Mouse (Mus musculus): Measurements from ENCODE around the gene Bcl2.

Bcl2 gene

GRCm38 (mm10) chr1:106664978-106665377, 49.1 kb downstream of the Bcl2 start:
- no peak for DNase-seq

GRCm38 (mm10) chr1:106662486-106662885, 51.6 kb downstream of the Bcl2 start:
- no peak for DNase-seq

GRCm38 (mm10) chr1:106658293-106658847, 55.7 kb downstream of the Bcl2 start:
- DNase-seq: no peak

GRCm38 (mm10) chr1:106656207-106656738, 57.8 kb downstream of the Bcl2 start:
- DNase-seq: no peak

DNA sequence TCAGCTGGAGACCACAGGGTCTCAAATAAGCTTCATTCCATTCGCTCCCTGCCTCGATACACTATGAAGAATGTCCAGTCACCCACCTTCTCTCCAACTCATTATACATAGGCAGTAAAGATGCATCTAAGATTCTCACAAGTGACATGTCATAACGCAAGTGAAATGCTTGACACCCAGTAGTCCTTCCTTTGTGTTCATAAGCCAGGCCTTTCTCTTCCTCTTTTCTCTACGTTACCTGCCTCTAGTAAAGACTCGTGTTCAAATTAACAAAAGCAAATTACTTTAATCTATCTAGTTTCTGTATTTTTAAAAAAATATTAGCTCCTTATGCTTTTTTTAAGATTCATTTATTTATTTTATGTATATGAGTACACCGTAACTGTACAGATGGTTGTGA, 59.8 kb downstream of the Bcl2 start:
- no peak for DNase-seq

DNA sequence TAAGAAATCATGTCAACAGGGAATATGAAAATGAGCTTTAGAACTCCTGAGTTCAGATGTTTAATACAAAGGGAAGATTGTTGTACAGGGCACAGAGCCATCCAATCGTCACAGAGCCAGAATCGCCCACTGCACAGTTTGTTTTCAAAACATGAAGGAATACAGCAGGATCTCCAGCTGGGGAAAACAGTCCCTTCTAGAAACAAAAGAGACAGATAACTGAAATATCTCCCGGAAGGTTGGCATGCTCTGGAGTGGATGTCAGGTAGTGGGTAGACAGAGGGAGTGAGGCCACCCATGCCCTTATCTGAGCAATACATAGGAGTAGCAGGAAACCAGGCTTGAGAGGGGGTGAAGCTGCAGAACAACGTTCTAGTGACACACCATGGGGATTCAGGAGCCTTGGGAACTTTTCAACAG, 60.6 kb downstream of the Bcl2 start:
- no peak for DNase-seq

GRCm38 (mm10) chr1:106651211-106651610, 62.9 kb downstream of the Bcl2 start:
- no peak for DNase-seq

GRCm38 (mm10) chr1:106650427-106650826, 63.6 kb downstream of the Bcl2 start:
- DNase-seq: no peak

DNA sequence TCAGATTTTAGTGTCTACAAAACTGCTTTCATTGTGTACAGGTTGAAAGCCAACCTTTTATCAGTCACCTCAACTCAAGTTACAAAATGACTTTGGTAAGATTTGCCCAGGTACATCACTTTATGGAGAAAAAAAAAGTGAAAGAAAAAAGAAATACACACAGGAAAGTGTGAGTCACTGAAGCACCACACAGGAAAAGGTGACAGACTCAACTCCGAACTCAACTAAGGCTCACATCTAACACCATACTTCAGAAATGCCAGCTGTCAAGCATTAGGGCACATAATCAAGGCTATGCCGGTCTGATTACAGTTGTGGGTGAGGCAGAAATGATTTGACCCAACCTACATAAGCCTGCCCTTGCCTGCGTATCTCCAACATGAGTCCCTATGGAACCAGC, 66.7 kb downstream of the Bcl2 start:
- DNase-seq: no peak

DNA sequence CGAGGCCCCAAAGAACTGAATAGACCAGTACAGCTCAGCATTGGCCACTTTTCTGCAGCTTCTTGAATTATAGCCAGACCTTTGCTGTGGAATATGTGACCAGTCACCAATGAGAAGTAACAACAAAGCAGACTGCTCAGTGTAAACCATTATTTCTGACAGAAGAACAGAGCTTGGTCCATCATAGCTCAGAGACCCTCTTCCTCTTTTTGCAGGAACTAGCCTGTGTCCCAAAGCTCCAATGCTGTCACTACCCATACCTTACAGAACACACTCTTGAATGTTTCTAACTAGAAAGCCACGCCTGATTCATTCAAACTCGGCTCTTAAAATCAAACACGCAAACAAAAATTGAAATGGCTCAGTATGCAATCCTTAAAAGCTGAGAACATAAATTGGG, 69.5 kb downstream of the Bcl2 start:
- DNase-seq: no peak

DNA sequence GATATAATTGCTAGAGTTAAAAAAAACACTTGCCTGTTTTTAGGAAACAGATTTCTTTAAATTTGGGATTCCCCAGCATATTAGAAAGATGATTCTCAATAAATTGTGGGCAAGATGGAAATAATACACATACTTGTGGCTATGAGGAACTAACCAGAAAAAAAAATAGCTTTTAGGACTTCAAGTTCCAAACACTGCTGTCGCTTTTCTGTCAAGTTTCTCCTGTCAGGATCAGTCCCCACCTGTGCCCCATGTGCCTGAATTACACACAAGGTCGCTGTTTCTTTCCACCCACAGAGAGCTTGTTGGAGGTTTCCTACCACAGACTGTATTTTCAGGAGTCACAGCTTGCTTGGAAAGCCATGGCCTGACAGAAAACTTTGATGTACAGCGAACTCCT, 70.5 kb downstream of the Bcl2 start:
- DNase-seq: no peak

DNA sequence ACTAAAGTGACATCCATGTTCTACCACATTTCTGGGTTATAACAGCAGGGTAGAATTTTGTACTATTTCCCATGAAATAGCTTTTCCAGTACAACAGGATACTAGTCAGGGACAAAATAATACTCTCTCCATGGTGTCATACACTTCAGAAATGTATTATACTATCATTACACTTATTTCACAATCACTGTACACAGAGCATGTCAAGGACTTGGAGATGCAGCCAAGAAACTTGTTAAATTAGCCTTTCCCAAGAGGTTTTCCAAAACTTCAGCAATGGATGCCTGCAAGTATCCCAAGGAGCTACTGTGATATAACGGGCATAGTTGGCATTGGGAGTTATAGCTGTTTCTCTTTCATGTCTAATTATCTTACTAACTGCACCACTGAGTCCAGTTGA, 73.5 kb downstream of the Bcl2 start:
- DNase-seq: no peak

- DNase-seq: no peak
Observed at GRCm38 (mm10) chr1:106637705-106638104, 76.4 kb downstream of the Bcl2 start.

- no peak for DNase-seq
Observed at GRCm38 (mm10) chr1:106636714-106637113, 77.4 kb downstream of the Bcl2 start.

DNA sequence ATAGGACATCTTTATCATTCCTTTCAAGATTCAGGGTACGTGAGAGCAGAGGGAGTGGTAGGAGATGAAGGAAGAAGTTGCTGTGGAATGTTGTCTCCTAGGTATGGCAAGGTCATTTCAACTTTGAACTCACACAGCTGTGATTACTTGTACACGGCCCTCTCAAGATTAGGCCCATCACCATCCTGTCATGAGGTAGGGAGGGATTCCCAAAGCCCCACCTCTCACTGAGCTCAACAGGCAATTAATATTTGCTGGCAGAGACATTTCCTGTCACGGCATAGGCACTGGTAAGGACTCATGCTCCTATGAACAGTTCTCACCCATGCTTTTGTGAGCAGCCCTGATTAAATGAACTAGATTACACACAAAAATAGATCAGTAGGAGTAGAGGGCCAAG, 80.9 kb downstream of the Bcl2 start:
- no peak for DNase-seq

GRCm38 (mm10) chr1:106631869-106632463, 82.1 kb downstream of the Bcl2 start:
- DNase-seq: no peak

DNA sequence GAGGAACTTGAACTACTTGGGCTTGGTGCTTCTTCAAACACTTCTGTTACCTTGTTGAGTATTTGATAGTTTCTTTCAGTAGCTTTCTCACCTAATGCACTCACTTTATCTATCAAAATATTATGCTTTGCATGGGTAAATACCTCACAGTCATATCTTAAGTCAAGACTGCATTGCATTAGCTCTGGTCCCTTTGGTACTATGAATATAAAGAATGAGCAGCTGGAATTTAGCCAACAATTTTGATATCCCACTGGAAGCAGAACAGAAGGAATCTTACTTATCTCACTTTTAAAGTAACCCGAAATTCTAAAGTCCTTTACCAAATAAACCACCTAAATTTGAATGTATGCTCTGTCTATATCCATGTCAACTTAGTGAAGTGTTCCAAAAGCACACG, 83.1 kb downstream of the Bcl2 start:
- no peak for DNase-seq

DNA sequence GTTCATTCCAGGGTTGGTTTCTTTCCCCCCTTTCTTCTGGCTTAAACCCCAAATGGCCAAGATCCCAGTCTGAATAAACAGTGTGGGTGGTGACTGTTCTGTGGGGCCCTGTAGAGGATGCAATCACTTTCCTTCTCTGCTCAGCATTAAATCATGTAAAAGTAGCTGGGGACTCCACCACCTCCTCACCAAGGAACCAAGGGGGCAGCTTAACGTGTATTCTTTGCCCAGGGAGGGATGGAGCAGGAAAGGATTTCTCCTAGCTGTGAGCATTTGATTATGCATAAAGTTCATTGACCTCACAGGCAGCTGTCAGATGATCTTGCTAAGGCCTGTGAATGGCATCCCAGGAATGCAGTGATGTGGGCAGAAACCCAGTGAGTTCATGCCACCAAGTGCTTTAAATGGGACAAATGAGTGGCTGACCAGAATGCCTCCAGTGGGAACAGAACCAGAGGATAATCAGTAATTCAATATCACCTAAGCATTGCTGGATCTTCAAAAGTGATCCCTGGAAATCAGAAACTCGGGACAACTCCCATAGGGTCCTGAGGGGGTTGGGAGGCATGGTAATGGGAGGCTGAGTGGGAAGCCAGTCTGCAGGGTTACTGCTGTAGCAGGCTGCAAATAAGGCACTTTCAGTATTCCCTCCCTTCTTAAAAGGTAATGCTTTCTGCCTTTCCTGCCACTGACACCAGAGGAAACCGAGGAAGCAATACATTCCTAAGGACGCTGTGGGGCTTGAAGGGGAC, 84.0 kb downstream of the Bcl2 start:
- DNase-seq: no peak

DNA sequence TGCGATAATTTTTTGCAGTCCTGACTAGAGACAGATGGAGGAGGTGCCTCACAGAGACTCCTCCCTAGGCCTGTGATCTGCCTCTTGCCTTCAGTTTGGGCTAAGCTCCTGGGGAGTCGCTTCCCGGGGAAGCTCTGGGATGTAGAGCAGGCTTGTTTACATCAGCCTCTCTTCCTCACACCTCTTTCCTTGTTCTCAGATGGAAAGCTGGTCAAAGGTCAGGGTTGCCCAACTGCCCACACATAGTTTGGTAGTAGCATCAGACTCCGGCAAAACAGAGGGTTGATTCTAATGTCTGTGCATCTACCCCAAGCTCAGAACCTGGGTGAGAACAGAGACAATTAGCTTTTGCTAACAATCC, 84.6 kb downstream of the Bcl2 start:
- DNase-seq: no peak

- DNase-seq: no peak
Observed at GRCm38 (mm10) chr1:106628718-106629469, 85.2 kb downstream of the Bcl2 start.

DNA sequence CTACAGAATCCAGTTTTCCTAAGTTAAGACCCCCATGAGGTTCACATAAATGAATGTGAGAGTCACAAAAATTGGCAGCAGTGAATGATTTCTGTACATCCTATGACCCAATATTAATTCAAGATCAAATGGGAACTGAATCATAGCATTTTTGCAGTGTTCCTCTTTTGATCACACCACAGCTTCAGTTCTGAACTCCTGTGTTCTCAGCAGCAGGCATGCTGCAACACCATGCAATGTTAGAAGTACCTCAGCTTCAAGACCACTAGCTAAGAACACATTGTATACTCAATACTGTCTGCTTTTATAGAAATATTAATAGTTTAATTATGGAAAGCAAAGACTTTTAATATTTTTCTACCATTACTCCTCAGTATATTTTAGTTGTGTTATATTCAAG, 85.8 kb downstream of the Bcl2 start:
- DNase-seq: no peak

GRCm38 (mm10) chr1:106627241-106627640, 86.8 kb downstream of the Bcl2 start:
- no peak for DNase-seq

- DNase-seq: no peak
Observed at GRCm38 (mm10) chr1:106620174-106620931, 93.7 kb downstream of the Bcl2 start.
